Mouse (Mus musculus): ENCODE data around the gene Mpl. TPM values are rescaled to one million over a fixed set of nuclear protein-coding genes. Genes with fewer than 3 reads are reported as not detected.

Mpl gene
- total RNA-seq, 2 experiments from 2014 or later: 0.47 to 2.3 TPM

Other genes starting within 250 kb of the Mpl start
- not detected in 2 replicates for gene Ptprf, start 166.1 kb downstream of the Mpl start, total RNA-seq (2014; fragmentation: Nextera tagmentation)
- 0.04 TPM in 1 of 2 replicates, not detected in the other for gene Ptprf, start 166.1 kb downstream of the Mpl start, total RNA-seq (2017)
- 26.4 and 29.1 TPM in 2 replicates for gene Szt2, start 48.2 kb downstream of the Mpl start, total RNA-seq (2014; fragmentation: Nextera tagmentation)
- 4.3 and 17.6 TPM in 2 replicates for gene Szt2, start 48.2 kb downstream of the Mpl start, total RNA-seq (2017)
- gene Med8, start 48.2 kb downstream of the Mpl start, total RNA-seq (2014; fragmentation: Nextera tagmentation): 91.0 and 111 TPM in 2 replicates
- 70.2 and 96.7 TPM in 2 replicates for gene Med8, start 48.2 kb downstream of the Mpl start, total RNA-seq (2017)
- gene Elovl1, start 29.4 kb downstream of the Mpl start, total RNA-seq (2014; fragmentation: Nextera tagmentation): 118 and 128 TPM in 2 replicates
- 62.4 and 72.5 TPM in 2 replicates for gene Elovl1, start 29.4 kb downstream of the Mpl start, total RNA-seq (2017)
- gene Cdc20, start 20.2 kb downstream of the Mpl start, total RNA-seq (2014; fragmentation: Nextera tagmentation): 88.4 and 106 TPM in 2 replicates
- gene Cdc20, start 20.2 kb downstream of the Mpl start, total RNA-seq (2017): 63.2 and 101 TPM in 2 replicates
- 0.99 TPM in 1 of 2 replicates, not detected in the other for gene Tie1, start 32.5 kb upstream of the Mpl start, total RNA-seq (2014; fragmentation: Nextera tagmentation)
- 1.3 and 2.5 TPM in 2 replicates for gene Tie1, start 32.5 kb upstream of the Mpl start, total RNA-seq (2017)
- not detected in 2 replicates for gene 2610528J11Rik, start 69.5 kb upstream of the Mpl start, total RNA-seq (2014; fragmentation: Nextera tagmentation)
- gene 2610528J11Rik, start 69.5 kb upstream of the Mpl start, total RNA-seq (2017): not detected in 2 replicates
- not detected in 2 replicates for gene Tmem125, start 86.5 kb upstream of the Mpl start, total RNA-seq (2014; fragmentation: Nextera tagmentation)
- gene Tmem125, start 86.5 kb upstream of the Mpl start, total RNA-seq (2017): not detected in 2 replicates
- not detected in 2 replicates for gene Cfap57, start 163.3 kb upstream of the Mpl start, total RNA-seq (2014; fragmentation: Nextera tagmentation)
- not detected in 2 replicates for gene Cfap57, start 163.3 kb upstream of the Mpl start, total RNA-seq (2017)
- 99.6 and 135 TPM in 2 replicates for gene Ebna1bp2, start 163.3 kb upstream of the Mpl start, total RNA-seq (2014; fragmentation: Nextera tagmentation)
- gene Ebna1bp2, start 163.3 kb upstream of the Mpl start, total RNA-seq (2017): 166 and 198 TPM in 2 replicates
- not detected in 2 replicates for gene Olfr62, start 201.4 kb upstream of the Mpl start, total RNA-seq (2014; fragmentation: Nextera tagmentation)
- not detected in 2 replicates for gene Olfr62, start 201.4 kb upstream of the Mpl start, total RNA-seq (2017)
- not detected in 2 replicates for gene Olfr1342, start 235.2 kb upstream of the Mpl start, total RNA-seq (2014; fragmentation: Nextera tagmentation)
- gene Olfr1342, start 235.2 kb upstream of the Mpl start, total RNA-seq (2017): not detected in 2 replicates
- gene Olfr1341, start 246.0 kb upstream of the Mpl start, total RNA-seq (2014; fragmentation: Nextera tagmentation): not detected in 2 replicates
- not detected in 2 replicates for gene Olfr1341, start 246.0 kb upstream of the Mpl start, total RNA-seq (2017)